Mouse (Mus musculus) frontal cortex, postnatal 25 days (tissue): ENCODE data around the gene Olfr1428.
A peak's percentile ranks its signal among the peaks of the same experiment; 100 is the strongest.
"Not testable (repeated sequence)": the region's sequence is repeated elsewhere in the genome, so short reads cannot be mapped to it uniquely, and the experiment has no call there.

Source experiments
- DNase-seq, 2 experiments: peaks; one replicate each; pipeline ENCODE4 v3.0.0; 2022; ENCODE audit warnings: low spot score in 2 of 2

Gene Olfr1428

GRCm38 (mm10) chr19:12115797-12116196 lies at the start of gene Olfr1428:
TSS of gene Olfr1428 (minus strand) at chr19:12115897.
- DNase-seq, result no peak

GRCm38 (mm10) chr19:12145452-12145851 lies 29.8 kb upstream of the Olfr1428 start:
- DNase-seq, result no peak

DNA sequence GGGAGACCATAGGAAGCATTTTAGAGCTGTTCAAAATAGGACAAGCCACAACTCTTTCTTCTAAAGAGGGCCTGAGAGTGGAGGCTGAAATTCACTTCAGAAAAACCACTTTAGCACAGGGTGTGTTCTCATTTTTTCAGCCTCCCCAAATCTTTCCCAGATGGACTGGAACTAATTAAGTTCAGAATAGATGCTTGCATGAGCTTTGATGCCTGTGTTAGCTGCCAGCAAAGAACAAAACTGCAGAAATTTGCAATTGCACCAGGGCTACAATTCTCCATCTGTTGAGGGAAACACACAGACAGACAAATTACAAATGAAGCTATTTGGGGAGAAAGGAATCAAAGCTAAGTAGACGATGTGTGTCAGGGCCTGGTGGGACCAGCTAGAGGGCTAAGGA lies 27.7 kb upstream of the Olfr1428 start:
- DNase-seq, result no peak

DNA sequence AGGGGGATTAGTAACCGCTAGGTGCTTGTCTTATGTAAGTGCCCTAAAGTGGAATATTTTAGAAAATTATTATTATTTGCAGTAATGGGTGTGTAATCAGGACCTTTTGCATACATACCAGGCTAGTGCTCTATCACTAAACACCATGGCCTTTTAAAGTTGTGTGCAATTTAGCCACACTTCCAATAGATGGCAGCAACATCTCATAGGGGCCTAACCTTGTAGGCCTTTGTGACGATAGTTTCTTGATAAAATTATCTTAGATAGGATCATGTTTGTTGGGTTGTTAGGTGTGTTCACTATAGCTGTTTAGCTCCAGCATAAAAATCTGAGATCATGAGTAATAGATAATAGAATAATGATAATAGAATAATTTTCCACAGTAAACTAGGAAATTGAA lies 18.6 kb upstream of the Olfr1428 start:
- peak in 1 of 2 experiments; percentile 19 for DNase-seq

DNA sequence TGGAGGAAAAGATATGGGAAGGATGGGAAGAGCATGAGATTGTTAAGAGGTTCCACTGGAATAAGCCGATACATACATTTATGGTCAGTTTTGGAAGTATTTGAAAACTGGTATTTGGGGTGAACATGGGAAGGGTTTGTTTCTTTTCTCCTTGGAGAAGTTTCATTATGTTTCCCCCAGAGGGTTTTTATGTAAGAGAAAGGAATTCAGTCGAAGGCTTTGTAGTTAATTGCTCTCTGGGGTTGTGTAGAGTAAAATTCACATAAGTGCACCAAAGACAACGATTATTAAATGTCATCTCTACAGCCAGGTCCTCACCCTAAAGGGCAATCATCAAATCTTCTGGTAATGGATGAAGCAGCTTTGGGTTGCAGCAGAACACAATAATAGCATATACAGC lies 7.4 kb upstream of the Olfr1428 start, which contains the start of gene Olfr76:
Gene Olfr76 (minus strand): TSS at position 101 of the 400 bp plus-strand sequence.
- no peak for DNase-seq

GRCm38 (mm10) chr19:12116464-12116863 lies 767 bp upstream of the Olfr1428 start:
- no peak for DNase-seq

- DNase-seq, result no peak
These were observed 1.9 kb downstream of the Olfr1428 start for GRCm38 (mm10) chr19:12113807-12114206.

- DNase-seq, result no peak
These were observed 11.2 kb downstream of the Olfr1428 start for GRCm38 (mm10) chr19:12104541-12104940.

GRCm38 (mm10) chr19:12103234-12103633 lies 12.5 kb downstream of the Olfr1428 start, which contains the start of gene Olfr1427:
TSS of gene Olfr1427 (minus strand) at chr19:12103334.
- no peak for DNase-seq

- DNase-seq, result no peak
These were observed 23.8 kb downstream of the Olfr1428 start, which contains the start of gene Olfr1426 for GRCm38 (mm10) chr19:12091913-12092312. TSS of gene Olfr1426 (minus strand) at chr19:12092013.

DNA sequence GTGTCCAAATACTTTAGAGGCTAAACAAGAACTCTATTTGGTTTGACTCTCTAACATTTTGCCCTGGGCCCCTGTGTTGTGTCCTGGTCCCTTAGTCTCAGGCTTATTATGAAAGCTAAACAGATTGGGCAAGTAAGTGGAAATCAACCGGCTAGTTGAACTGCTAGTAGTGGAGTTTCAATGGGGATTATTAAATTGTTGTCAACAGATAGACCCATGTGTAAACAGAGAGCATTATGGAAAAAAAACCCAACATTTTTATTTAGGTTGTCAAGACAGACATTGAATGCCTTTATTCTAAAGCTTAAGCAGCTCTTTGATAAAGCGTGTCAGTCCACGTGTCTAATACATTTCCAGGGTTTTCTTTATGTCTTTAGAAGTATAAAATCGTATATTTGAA lies 38.1 kb downstream of the Olfr1428 start, which contains the start of gene Olfr1425:
Gene Olfr1425 (minus strand): TSS at position 101 of the 400 bp plus-strand sequence.
- not testable (repeated sequence) for DNase-seq

- DNase-seq, result not testable (repeated sequence)
These were observed 46.2 kb downstream of the Olfr1428 start for GRCm38 (mm10) chr19:12069546-12069945.

DNA sequence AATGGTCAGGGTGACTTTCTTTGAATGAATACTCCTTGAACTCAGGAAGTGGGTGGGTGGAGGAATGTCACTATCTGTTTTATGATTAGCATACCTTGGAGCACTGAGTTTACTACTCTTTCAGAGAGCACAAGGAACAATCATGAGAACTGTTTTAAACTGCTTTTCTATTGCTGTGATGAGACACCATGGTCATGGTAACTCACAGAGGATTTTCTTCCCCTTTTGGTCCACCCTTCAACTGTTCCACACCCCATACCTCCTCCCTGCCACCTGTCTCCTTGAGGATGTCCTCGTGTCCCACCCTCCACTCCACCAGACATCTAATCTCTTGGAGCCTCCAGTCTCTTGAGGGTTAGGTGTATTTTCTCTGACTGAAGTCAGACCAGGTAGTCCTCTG lies 47.9 kb downstream of the Olfr1428 start:
- DNase-seq, result not testable (repeated sequence)

DNA sequence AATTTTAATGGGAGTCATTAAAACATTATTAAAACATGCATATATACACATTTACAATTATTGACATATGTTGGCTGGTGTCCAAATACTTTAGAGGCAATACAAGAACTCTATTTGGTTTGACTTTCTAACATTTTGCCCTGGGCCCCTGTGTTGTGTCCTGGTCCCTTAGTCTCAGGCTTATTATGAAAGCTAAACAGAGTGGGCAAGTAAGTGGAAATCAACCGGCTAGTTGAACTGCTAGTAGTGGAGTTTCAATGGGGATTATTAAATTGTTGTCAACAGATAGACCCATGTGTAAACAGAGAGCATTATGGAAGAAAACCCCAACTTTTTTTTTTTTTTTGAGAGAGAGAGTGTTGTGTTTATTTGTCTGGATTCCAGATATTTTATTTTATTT lies 53.1 kb downstream of the Olfr1428 start, which contains the start of gene Olfr1424:
Gene Olfr1424 (minus strand): TSS at position 101 of the 400 bp plus-strand sequence.
- DNase-seq, result not testable (repeated sequence)
